Mouse (Mus musculus) stomach, postnatal 0 days (tissue): ENCODE data around the gene Ly6g6e. TPM values are rescaled to one million over a fixed set of nuclear protein-coding genes. Genes with fewer than 3 reads are reported as not detected.

Experiments used
- ATAC-seq: fragments of 200-750 bp; cut with Nextera tagmentation; 2 replicates; pipeline ENCODE4 v1.8.0; 2017; ENCODE audit not compliant: low FRiP score, low TSS enrichment
- DNase-seq: peaks from one replicate; pipeline ENCODE4 v3.0.0-alpha.2; 2016; ENCODE audit warnings: low spot score
- H3K27ac ChIP-seq: fragments of 300-500 bp; sonication (generic); replicated peaks from 2 replicates; pipeline ENCODE4 v1.5.1; 2014; ENCODE audit warnings: mild to moderate bottlenecking, control low read depth
- H3K27me3 ChIP-seq: fragments of 300-500 bp; sonication (generic); 2 replicates; pipeline ENCODE4 v1.6.1; 2014; ENCODE audit warnings: low read length; ENCODE audit not compliant: control insufficient read depth, insufficient read depth
- H3K36me3 ChIP-seq: fragments of 300-500 bp; sonication (generic); 2 replicates; pipeline ENCODE4 v1.6.1; 2014; ENCODE audit warnings: low read length, mixed read lengths; ENCODE audit not compliant: control insufficient read depth, insufficient read depth
- H3K4me1 ChIP-seq: fragments of 300-500 bp; sonication (generic); replicated peaks from 2 replicates; pipeline ENCODE4 v1.6.1; 2014; ENCODE audit warnings: antibody characterized with exemption; ENCODE audit not compliant: control insufficient read depth, insufficient read depth
- H3K4me2 ChIP-seq: fragments of 300-500 bp; sonication (generic); replicated peaks from 2 replicates; pipeline ENCODE4 v1.6.1; 2014; ENCODE audit warnings: low read depth, mild to moderate bottlenecking, control low read depth, moderate library complexity
- H3K4me3 ChIP-seq: fragments of 300-500 bp; sonication (generic); 2 replicates; pipeline ENCODE4 v1.5.1; 2014; ENCODE audit warnings: low read depth, low read length, control low read depth
- H3K9ac ChIP-seq: fragments of 300-500 bp; sonication (generic); 2 replicates; pipeline ENCODE4 v1.6.1; 2014; ENCODE audit warnings: mild to moderate bottlenecking, low read length, control low read depth, mixed read lengths
- H3K9me3 ChIP-seq: fragments of 300-500 bp; sonication (generic); 2 replicates; pipeline ENCODE4 v1.6.1; 2016; ENCODE audit warnings: low read length; ENCODE audit not compliant: control insufficient read depth
- CTCF ChIP-seq: IDR thresholded peaks from 2 replicates; pipeline ENCODE4 v1.5.1; 2016; ENCODE audit warnings: antibody characterized with exemption, low read depth, mild to moderate bottlenecking, moderate library complexity
- EP300 ChIP-seq: optimal IDR thresholded peaks from 2 replicates; pipeline ENCODE3; 2016; ENCODE audit warnings: antibody characterized with exemption
- WGBS: fragments of 180-500 bp; shearing (Covaris S2); extraction: QIAGEN DNeasy Blood & Tissue Kit; methylation state at CpG from one replicate; pipeline ENCODE4 v1.1.7; 2014; 5-methylcytosine and 5-hydroxymethylcytosine counted together
- polyA plus RNA-seq: library from polyadenylated mRNA; unstranded; fragments of >200 nt; fragmentation: Nextera tagmentation; extraction: Ambion mirVana; gene quantifications from 2 replicates; pipeline ENCODE4 v1.2.1, GENCODE M21; 2015

Ly6g6e gene
- polyA plus RNA-seq, result 109 and 113 TPM in 2 replicates

GRCm38 (mm10) chr17:35076507-35077176 lies at the start of gene Ly6g6e:
Gene Ly6g6e (plus strand): TSS chr17:35076902.
- no peak for TF ChIP-seq CTCF
- no peak for TF ChIP-seq EP300
- Histone ChIP-seq H3K27me3 (no peaks in the 10 kb centered on the region), H3K4me1 (no peaks in the 10 kb centered on the region; the same call in 1 of the 2 replicates), H3K9ac (peak within 1 kb of the TSS; percentile 41), H3K36me3 (no peaks in the 10 kb centered on the region), H3K4me2 (peak within 1 kb of the TSS; percentile 52), H3K27ac (peak within 1 kb of the TSS; percentile 84), H3K9me3 (no peaks in the 10 kb centered on the region), H3K4me3 (peak within 1 kb of the TSS; percentile 22)
- DNase-seq, result no peak
- 29% methylated on average over 10 of the region's 10 CpGs for WGBS
- ATAC-seq, result no peak

GRCm38 (mm10) chr17:35027277-35028068 lies 49.2 kb upstream of the Ly6g6e start, which contains the start of gene Sapcd1:
Gene Sapcd1 (minus strand): TSS chr17:35028016.
- Histone ChIP-seq H3K4me2 (peak within 1 kb of the TSS; percentile 18), H3K9ac (no peak within 1 kb of the TSS), H3K36me3 (no peaks in the 10 kb centered on the region), H3K27me3 (no peaks in the 10 kb centered on the region), H3K9me3 (no peaks in the 10 kb centered on the region), H3K4me1 (no peaks in the 10 kb centered on the region; the same call in 1 of the 2 replicates), H3K27ac (peak within 1 kb of the TSS; percentile 53), H3K4me3 (peak within 1 kb of the TSS; percentile 4; the same call in 1 of the 2 replicates)
- 37% methylated on average over 13 of the region's 13 CpGs for WGBS
- TF ChIP-seq CTCF, result no peak
- TF ChIP-seq EP300, result no peak
- DNase-seq, result no peak
- peak; percentile 14; the same call in 1 of the 2 replicates for ATAC-seq

- H3K36me3 ChIP-seq, result no peaks in the 10 kb centered on the region
- no peaks in the 10 kb centered on the region for H3K9me3 ChIP-seq
- WGBS, result 78% methylated on average over 2 of the region's 2 CpGs
- no peak for ATAC-seq
- no peak for DNase-seq
- no peak overlapping the region for H3K9ac ChIP-seq
- H3K4me3 ChIP-seq, result no peak overlapping the region
- no peaks in the 10 kb centered on the region; the same call in 1 of the 2 replicates for H3K4me1 ChIP-seq
- no peak overlapping the region for H3K4me2 ChIP-seq
- no peaks in the 10 kb centered on the region for H3K27me3 ChIP-seq
- no peak for TF ChIP-seq EP300
- no peak for TF ChIP-seq CTCF
- no peak overlapping the region for H3K27ac ChIP-seq
Measured at GRCm38 (mm10) chr17:35028315-35028714, 48.4 kb upstream of the Ly6g6e start.

GRCm38 (mm10) chr17:35029691-35030532 lies 46.8 kb upstream of the Ly6g6e start:
- Histone ChIP-seq H3K4me3 (no peak overlapping the region), H3K4me1 (no peaks in the 10 kb centered on the region; the same call in 1 of the 2 replicates), H3K4me2 (no peak overlapping the region), H3K27ac (no peak overlapping the region), H3K36me3 (no peaks in the 10 kb centered on the region), H3K27me3 (no peaks in the 10 kb centered on the region), H3K9me3 (no peaks in the 10 kb centered on the region), H3K9ac (no peak overlapping the region)
- 37% methylated on average over 19 of the region's 19 CpGs for WGBS
- peak; percentile 76 for TF ChIP-seq CTCF
- no peak for TF ChIP-seq EP300
- DNase-seq (no peak), ATAC-seq (no peak)

GRCm38 (mm10) chr17:35031272-35031671 lies 45.4 kb upstream of the Ly6g6e start:
- no peak for ATAC-seq
- TF ChIP-seq CTCF, result no peak
- TF ChIP-seq EP300, result no peak
- H3K36me3 ChIP-seq, result no peaks in the 10 kb centered on the region
- H3K4me2 ChIP-seq, result no peak overlapping the region
- no peak overlapping the region for H3K9ac ChIP-seq
- H3K4me1 ChIP-seq, result no peaks in the 10 kb centered on the region; the same call in 1 of the 2 replicates
- no peak for DNase-seq
- no peak overlapping the region for H3K27ac ChIP-seq
- H3K4me3 ChIP-seq, result no peak overlapping the region
- H3K27me3 ChIP-seq, result no peaks in the 10 kb centered on the region
- WGBS, result 82% methylated on average over 11 of the region's 11 CpGs
- H3K9me3 ChIP-seq, result no peaks in the 10 kb centered on the region
